In genomic region chr5:5041480-5041879, GRCm38 (mm10) we compare ENCODE assay signal across 23 mouse cellular contexts.
A peak's percentile ranks its signal among the peaks of the same experiment; 100 is the strongest.
DNase-seq lines count a peak whose midpoint lies in the region; ATAC-seq lines count a peak whose summit lies in the region.
"Had no signal": no experiment of that assay in that cellular context is flagged by ENCODE, and none has a peak within 500 bp of the region (broad histone marks: within the 10 kb centered on the region; RNA-seq: fewer than 3 reads in every experiment).

No protein-coding gene starts in this region.

- no peak overlapping the region for H3K9ac ChIP-seq in embryonic facial prominence, embryonic 14.5 days (ENCODE audit: low read depth, low read length)
- no peak overlapping the region for H3K9ac ChIP-seq in hindbrain, embryonic 12.5 days
- H3K9ac ChIP-seq in hindbrain, embryonic 16.5 days (ENCODE audit: low read depth, low read length) = no peak overlapping the region
- no peak overlapping the region for H3K9ac ChIP-seq in midbrain, embryonic 13.5 days (replicated peaks)
- H3K9ac ChIP-seq: embryonic facial prominence, embryonic 13.5 days; hindbrain, embryonic 15.5 days; intestine, embryonic 15.5 days had no signal

- ATAC-seq in embryonic facial prominence, embryonic 14.5 days (ENCODE audit: low read depth) = no peak
- peak; percentile 59; the same call in 1 of the 2 replicates for ATAC-seq in hindbrain, embryonic 12.5 days (ENCODE audit: low FRiP score)
- ATAC-seq in hindbrain, embryonic 16.5 days = no peak
- ATAC-seq in midbrain, embryonic 13.5 days = peak; percentile 48; the same call in 1 of the 2 replicates
- ATAC-seq: forebrain, embryonic 14.5 days; intestine, embryonic 15.5 days; Patski had no signal

- no peaks in the 10 kb centered on the region for H3K36me3 ChIP-seq in embryonic facial prominence, embryonic 14.5 days (ENCODE audit: control insufficient read depth, insufficient read depth, low read length)
- H3K36me3 ChIP-seq in embryonic facial prominence, embryonic 10.5 days (replicated peaks) = no peaks in the 10 kb centered on the region
- H3K36me3 ChIP-seq in hindbrain, embryonic 12.5 days = no peaks in the 10 kb centered on the region
- H3K36me3 ChIP-seq in hindbrain, embryonic 16.5 days (ENCODE audit: control insufficient read depth, insufficient read depth, low read length) = no peaks in the 10 kb centered on the region
- no peaks in the 10 kb centered on the region for H3K36me3 ChIP-seq in midbrain, embryonic 13.5 days
- H3K36me3 ChIP-seq in midbrain, embryonic 10.5 days = no peaks in the 10 kb centered on the region
- H3K36me3 ChIP-seq: embryonic facial prominence, embryonic 13.5 days; forebrain, embryonic 10.5 days; G1E; hindbrain, embryonic 15.5 days; intestine, embryonic 15.5 days had no signal

- WGBS in embryonic facial prominence, embryonic 14.5 days = 67% methylated on average over 4 of the region's 4 CpGs
- WGBS in embryonic facial prominence, embryonic 10.5 days = 82% methylated on average over 4 of the region's 4 CpGs
- 61% methylated on average over 4 of the region's 4 CpGs for WGBS in hindbrain, embryonic 12.5 days
- WGBS in hindbrain, embryonic 16.5 days = 53% methylated on average over 4 of the region's 4 CpGs
- 69% methylated on average over 4 of the region's 4 CpGs for WGBS in midbrain, embryonic 13.5 days
- 91% methylated on average over 4 of the region's 4 CpGs for WGBS in midbrain, embryonic 10.5 days

- no peak overlapping the region for H3K4me3 ChIP-seq in embryonic facial prominence, embryonic 14.5 days (ENCODE audit: low read depth, low read length)
- no peak overlapping the region for H3K4me3 ChIP-seq in embryonic facial prominence, embryonic 10.5 days
- H3K4me3 ChIP-seq in hindbrain, embryonic 12.5 days = no peak overlapping the region
- no peak overlapping the region for H3K4me3 ChIP-seq in hindbrain, embryonic 16.5 days (ENCODE audit: low read length)
- no peak overlapping the region for H3K4me3 ChIP-seq in midbrain, embryonic 13.5 days (replicated peaks)
- H3K4me3 ChIP-seq in midbrain, embryonic 10.5 days = no peak overlapping the region
- H3K4me3 ChIP-seq: embryonic facial prominence, embryonic 13.5 days; forebrain, embryonic 10.5 days; heart, adult 2 months; hindbrain, embryonic 15.5 days; intestine, embryonic 15.5 days had no signal

- DNase-seq in embryonic facial prominence, embryonic 14.5 days (ENCODE audit: low spot score) = peak; percentile 59
- DNase-seq in embryonic facial prominence, embryonic 10.5 days (ENCODE audit: low spot score) = no peak
- no peak for DNase-seq in midbrain, embryonic 10.5 days (ENCODE audit: low spot score)
- no peak for DNase-seq in thymus, postnatal 36 days
- DNase-seq: adrenal gland, postnatal 10 days; adrenal gland, postnatal 36 days; cerebellum, adult 11 months; cerebellum, adult 2 months; cerebellum, adult 9-11 months; cerebellum, postnatal 25 days; gastrocnemius, postnatal 25 days; heart, adult 2 months had no signal

- H3K27me3 ChIP-seq in embryonic facial prominence, embryonic 14.5 days (replicated peaks; ENCODE audit: control insufficient read depth, insufficient read depth, low read length) = no peaks in the 10 kb centered on the region
- H3K27me3 ChIP-seq in embryonic facial prominence, embryonic 10.5 days (replicated peaks; ENCODE audit: low read depth, poor library complexity, severe bottlenecking) = no peaks in the 10 kb centered on the region
- H3K27me3 ChIP-seq in hindbrain, embryonic 12.5 days = no peaks in the 10 kb centered on the region
- H3K27me3 ChIP-seq in hindbrain, embryonic 16.5 days (replicated peaks; ENCODE audit: control insufficient read depth, insufficient read depth, low read length) = no peaks in the 10 kb centered on the region
- no peaks in the 10 kb centered on the region for H3K27me3 ChIP-seq in midbrain, embryonic 13.5 days
- no peaks in the 10 kb centered on the region for H3K27me3 ChIP-seq in midbrain, embryonic 10.5 days (ENCODE audit: low read depth, poor library complexity, severe bottlenecking)
- H3K27me3 ChIP-seq: embryonic facial prominence, embryonic 13.5 days; hindbrain, embryonic 15.5 days; intestine, embryonic 15.5 days; Patski had no signal

- H3K27ac ChIP-seq in embryonic facial prominence, embryonic 14.5 days (replicated peaks; ENCODE audit: low read depth, low read length) = no peak overlapping the region
- H3K27ac ChIP-seq in embryonic facial prominence, embryonic 10.5 days (replicated peaks) = no peak overlapping the region
- H3K27ac ChIP-seq in hindbrain, embryonic 12.5 days = no peak overlapping the region
- no peak overlapping the region for H3K27ac ChIP-seq in hindbrain, embryonic 16.5 days (ENCODE audit: low read depth, low read length)
- H3K27ac ChIP-seq in midbrain, embryonic 13.5 days = no peak overlapping the region
- no peak overlapping the region for H3K27ac ChIP-seq in midbrain, embryonic 10.5 days (replicated peaks)
- H3K27ac ChIP-seq: embryonic facial prominence, embryonic 13.5 days; forebrain, embryonic 10.5 days; heart, adult 2 months; hindbrain, embryonic 15.5 days; intestine, embryonic 15.5 days had no signal

- no peak overlapping the region for H3K4me2 ChIP-seq in embryonic facial prominence, embryonic 14.5 days (ENCODE audit: low read depth, low read length)
- no peak overlapping the region for H3K4me2 ChIP-seq in hindbrain, embryonic 12.5 days (replicated peaks)
- no peak overlapping the region for H3K4me2 ChIP-seq in hindbrain, embryonic 16.5 days (ENCODE audit: low read length)
- H3K4me2 ChIP-seq in midbrain, embryonic 13.5 days (replicated peaks) = no peak overlapping the region
- H3K4me2 ChIP-seq: embryonic facial prominence, embryonic 13.5 days; heart, embryonic 11.5 days; hindbrain, embryonic 15.5 days; intestine, embryonic 15.5 days had no signal

- H3K9me3 ChIP-seq in embryonic facial prominence, embryonic 14.5 days (ENCODE audit: control insufficient read depth, low read length) = no peaks in the 10 kb centered on the region
- H3K9me3 ChIP-seq in embryonic facial prominence, embryonic 10.5 days = no peaks in the 10 kb centered on the region
- H3K9me3 ChIP-seq in hindbrain, embryonic 12.5 days (replicated peaks) = no peaks in the 10 kb centered on the region
- no peaks in the 10 kb centered on the region for H3K9me3 ChIP-seq in hindbrain, embryonic 16.5 days (ENCODE audit: control insufficient read depth, low read length)
- H3K9me3 ChIP-seq in midbrain, embryonic 13.5 days = no peaks in the 10 kb centered on the region
- H3K9me3 ChIP-seq in midbrain, embryonic 10.5 days (replicated peaks) = no peaks in the 10 kb centered on the region
- H3K9me3 ChIP-seq: forebrain, embryonic 10.5 days; G1E; hindbrain, embryonic 15.5 days; intestine, embryonic 15.5 days had no signal

- H3K4me1 ChIP-seq in embryonic facial prominence, embryonic 14.5 days (ENCODE audit: control insufficient read depth, insufficient read depth, low read length) = 0 out of 2 replicates have a peak, but pooled peaks cover 2% of the 10 kb centered on the region
- no peaks in the 10 kb centered on the region for H3K4me1 ChIP-seq in embryonic facial prominence, embryonic 10.5 days
- H3K4me1 ChIP-seq in hindbrain, embryonic 12.5 days = peaks cover 11% of the 10 kb centered on the region
- peaks cover 5% of the 10 kb centered on the region; the same call in 1 of the 2 replicates for H3K4me1 ChIP-seq in hindbrain, embryonic 16.5 days (ENCODE audit: control insufficient read depth, insufficient read depth, low read depth, low read length)
- H3K4me1 ChIP-seq in midbrain, embryonic 13.5 days (replicated peaks) = peaks cover 22% of the 10 kb centered on the region
- H3K4me1 ChIP-seq in midbrain, embryonic 10.5 days = peaks cover 6% of the 10 kb centered on the region; the same call in 1 of the 2 replicates
- H3K4me1 ChIP-seq: intestine, embryonic 15.5 days had no signal

Comparison
In these comparisons a context has a peak if more than half of its experiments do, and no peak if none do; other contexts are left out.
1. ATAC-seq: peak in hindbrain, embryonic 12.5 days (single experiment) and midbrain, embryonic 13.5 days (single experiment); none in embryonic facial prominence, embryonic 14.5 days (single experiment) and hindbrain, embryonic 16.5 days (single experiment).